Mouse (Mus musculus) ES-E14 (cell line): ENCODE measurements at regions not wholly inside any gene's neighbourhood (a gene's known extent, or its start where the extent isn't known, plus 50 kb on each side); places are given as distances from the start of the nearest gene placed in this dataset.

Source experiments
- CHD2 ChIP-seq: IDR thresholded peaks from 2 replicates; pipeline ENCODE4 v1.6.1; 2014; ENCODE audit warnings: mild to moderate bottlenecking, low read depth, low read length, inconsistent platforms
- HCFC1 ChIP-seq: IDR thresholded peaks from 2 replicates; pipeline ENCODE4 v1.6.1; 2012; ENCODE audit warnings: low read length, inconsistent platforms, borderline replicate concordance; ENCODE audit not compliant: insufficient read depth
- MAFK ChIP-seq: IDR thresholded peaks from 2 replicates; pipeline ENCODE4 v1.6.1; 2014; ENCODE audit warnings: mild to moderate bottlenecking, low read depth, low read length, inconsistent platforms; ENCODE audit not compliant: insufficient read depth
- ZC3H11A ChIP-seq: IDR thresholded peaks from 2 replicates; pipeline ENCODE4 v1.6.1; 2012; ENCODE audit warnings: low read depth, mild to moderate bottlenecking, inconsistent platforms, low read length, borderline replicate concordance
- ZNF384 ChIP-seq: IDR thresholded peaks from 2 replicates; pipeline ENCODE4 v1.6.1; 2012; ENCODE audit warnings: low read depth, low read length, inconsistent platforms

- TF ChIP-seq HCFC1 (no peak), ZNF384 (no peak), CHD2 (no peak), ZC3H11A (no peak), MAFK (no peak)
Measured at GRCm38 (mm10) chr11:48464036-48464435, 336.1 kb upstream of the Rack1 start.
